Mouse (Mus musculus) cerebral cortex, adult 2 months (tissue): ENCODE measurements around the gene Dynlt1f.

Experiments used
- WGBS: fragments of 180-500 bp; shearing (Covaris S2); methylation state at CpG from one replicate; pipeline ENCODE4 v1.1.7; 2018; 5-methylcytosine and 5-hydroxymethylcytosine counted together

Dynlt1f gene

GRCm38 (mm10) chr17:6655567-6656281 lies at the start of gene Dynlt1f:
TSS of gene Dynlt1f (minus strand) at chr17:6655900.
- WGBS, result 3% methylated on average over 24 of the region's 33 CpGs

GRCm38 (mm10) chr17:6703381-6704270 lies 47.9 kb upstream of the Dynlt1f start:
- 51% methylated on average over 9 of the region's 9 CpGs for WGBS

DNA sequence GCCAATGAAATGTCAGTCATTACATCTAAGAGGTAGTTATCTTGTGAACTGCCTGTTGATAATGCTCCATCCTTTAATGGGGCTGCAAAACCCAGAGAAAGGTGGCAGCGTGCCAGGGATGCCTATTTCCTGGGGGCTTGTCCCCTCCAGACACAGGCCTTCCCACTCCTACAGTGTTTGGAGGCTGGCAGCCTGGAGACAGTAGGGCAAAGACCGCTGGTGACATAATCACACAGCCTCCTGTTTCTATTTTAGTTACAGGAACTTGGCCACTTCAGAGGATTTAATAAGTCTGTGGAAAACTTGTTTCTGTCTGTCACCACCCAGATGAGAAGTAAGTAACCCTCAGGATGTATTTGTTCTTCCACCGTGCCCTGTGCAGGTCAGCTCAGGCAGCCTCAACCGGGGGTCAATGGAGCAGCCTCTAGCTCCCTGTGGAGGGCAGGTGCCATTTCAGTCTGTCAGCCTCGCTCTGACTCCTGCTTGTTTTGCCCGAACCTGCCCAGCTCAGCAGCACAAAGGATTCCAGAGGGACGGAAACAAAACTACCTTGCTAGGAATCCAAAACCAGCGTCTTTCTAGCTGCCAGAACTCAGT lies 47.0 kb upstream of the Dynlt1f start:
- WGBS, result 26% methylated on average over 2 of the region's 8 CpGs

DNA sequence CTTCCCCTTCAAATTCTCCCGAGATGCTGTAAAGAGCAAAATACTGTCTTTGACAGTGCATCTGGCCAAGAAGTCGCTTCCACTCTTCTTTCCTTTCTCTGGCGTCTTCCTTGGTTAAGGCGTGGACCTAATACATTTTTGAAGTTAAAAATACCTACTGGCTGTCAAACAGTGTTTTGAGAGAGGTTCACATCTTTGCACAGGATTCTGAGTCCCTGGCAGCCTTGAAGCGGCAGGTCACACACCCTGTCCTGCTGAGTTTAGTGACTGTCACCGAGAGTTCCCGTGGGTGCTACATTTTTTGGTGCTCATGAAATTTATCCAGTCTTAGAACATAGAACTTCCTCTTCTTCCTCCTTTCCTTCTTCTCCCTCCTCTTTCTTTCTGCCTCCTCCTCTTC lies 44.4 kb upstream of the Dynlt1f start:
- 67% methylated on average over 4 of the region's 7 CpGs for WGBS

- 95% methylated on average over 8 of the region's 9 CpGs for WGBS
Measured at GRCm38 (mm10) chr17:6699502-6699901, 43.8 kb upstream of the Dynlt1f start.

- 51% methylated on average over 4 of the region's 4 CpGs for WGBS
Measured at GRCm38 (mm10) chr17:6697224-6697775, 41.6 kb upstream of the Dynlt1f start.

DNA sequence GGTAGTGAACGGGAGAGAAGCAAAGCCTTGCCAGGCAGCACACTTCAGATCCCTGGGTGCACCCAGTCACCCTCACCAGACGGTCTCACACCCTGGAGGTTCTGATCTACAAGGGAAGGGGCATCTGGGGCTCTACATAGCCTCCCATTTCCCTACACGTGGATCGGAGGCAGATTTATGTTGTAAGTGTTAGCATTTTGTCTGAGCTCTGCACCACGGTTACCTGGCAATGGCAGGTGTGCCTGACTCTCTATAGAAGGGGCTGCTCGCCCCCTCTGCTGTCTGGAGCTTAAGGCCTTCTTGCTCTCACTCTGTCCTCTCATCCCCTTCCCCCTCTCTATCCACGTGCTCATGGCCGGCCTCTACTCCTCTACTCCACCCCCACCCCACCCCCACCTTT lies 40.8 kb upstream of the Dynlt1f start:
- WGBS, result 62% methylated on average over 8 of the region's 8 CpGs

DNA sequence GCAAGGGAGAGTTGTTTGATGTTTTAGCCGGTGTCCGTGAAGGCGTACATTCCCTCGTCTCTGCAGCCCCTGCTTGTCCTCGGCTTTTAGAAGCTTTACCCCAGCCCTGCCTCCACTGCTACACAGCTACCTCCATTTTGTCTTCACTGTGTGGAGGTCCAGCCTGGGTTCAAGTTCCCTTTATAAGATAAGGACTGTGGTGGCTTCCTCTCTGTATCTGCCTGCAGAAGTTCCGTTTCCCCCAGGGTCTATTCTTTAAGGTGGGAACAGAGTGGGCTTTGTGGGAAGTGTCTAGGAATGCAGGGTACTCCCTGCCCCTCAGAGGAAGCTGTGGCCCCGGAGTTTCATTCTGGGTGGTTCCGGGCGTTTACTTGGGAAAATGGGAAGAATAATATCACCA lies 40.0 kb upstream of the Dynlt1f start:
- 83% methylated on average over 9 of the region's 9 CpGs for WGBS

- WGBS, result 7% methylated on average over 2 of the region's 2 CpGs
Measured at GRCm38 (mm10) chr17:6691596-6691995, 35.9 kb upstream of the Dynlt1f start.

DNA sequence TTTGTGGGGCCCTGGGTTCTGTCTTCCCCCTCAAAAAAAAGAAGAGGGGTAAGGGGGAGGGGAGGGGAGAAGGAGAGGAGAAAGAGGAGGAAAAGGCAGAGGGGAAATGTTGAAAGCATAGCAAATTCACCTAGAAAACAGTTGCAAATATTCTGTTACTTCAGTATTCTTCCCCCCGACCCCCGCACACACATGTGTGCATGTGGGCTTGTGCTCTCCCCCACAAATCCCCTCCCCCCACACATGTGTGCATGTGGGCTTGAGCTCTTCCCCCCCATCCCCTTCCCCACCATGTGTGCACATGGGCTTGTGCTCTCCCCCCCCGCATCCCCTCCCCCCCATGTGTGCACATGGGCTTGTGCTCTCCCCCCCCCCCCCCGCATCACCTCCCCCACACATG lies 33.6 kb upstream of the Dynlt1f start:
- 96% methylated on average over 4 of the region's 4 CpGs for WGBS

- WGBS, result 96% methylated on average over 3 of the region's 4 CpGs
Measured at GRCm38 (mm10) chr17:6686299-6686971, 30.7 kb upstream of the Dynlt1f start.

DNA sequence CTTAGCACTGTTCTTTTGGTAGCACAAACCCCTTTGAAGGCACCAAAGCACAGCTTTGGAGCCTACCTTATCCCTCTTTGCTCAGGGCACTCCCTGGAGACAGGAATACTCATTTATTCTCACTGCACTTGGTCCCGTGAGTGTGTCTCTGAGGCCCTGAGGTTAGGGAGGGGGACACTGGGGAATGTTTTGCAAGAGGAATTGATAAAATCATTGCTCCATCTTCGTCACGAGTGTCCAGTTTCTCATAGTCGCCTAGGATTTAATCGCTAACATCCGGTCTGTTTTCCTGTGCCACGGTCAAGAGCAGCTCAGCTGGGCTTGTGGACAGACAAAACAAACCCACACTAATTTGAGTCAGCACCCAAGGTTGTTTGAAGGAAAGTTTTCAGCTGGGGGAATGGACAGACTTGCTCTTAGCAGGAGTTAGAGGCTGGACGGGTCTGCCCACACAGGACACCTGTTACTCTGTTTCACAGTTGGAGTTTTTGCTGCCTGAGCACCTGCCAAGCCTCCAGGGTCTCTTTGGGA lies 29.7 kb upstream of the Dynlt1f start:
- WGBS, result 62% methylated on average over 5 of the region's 8 CpGs

DNA sequence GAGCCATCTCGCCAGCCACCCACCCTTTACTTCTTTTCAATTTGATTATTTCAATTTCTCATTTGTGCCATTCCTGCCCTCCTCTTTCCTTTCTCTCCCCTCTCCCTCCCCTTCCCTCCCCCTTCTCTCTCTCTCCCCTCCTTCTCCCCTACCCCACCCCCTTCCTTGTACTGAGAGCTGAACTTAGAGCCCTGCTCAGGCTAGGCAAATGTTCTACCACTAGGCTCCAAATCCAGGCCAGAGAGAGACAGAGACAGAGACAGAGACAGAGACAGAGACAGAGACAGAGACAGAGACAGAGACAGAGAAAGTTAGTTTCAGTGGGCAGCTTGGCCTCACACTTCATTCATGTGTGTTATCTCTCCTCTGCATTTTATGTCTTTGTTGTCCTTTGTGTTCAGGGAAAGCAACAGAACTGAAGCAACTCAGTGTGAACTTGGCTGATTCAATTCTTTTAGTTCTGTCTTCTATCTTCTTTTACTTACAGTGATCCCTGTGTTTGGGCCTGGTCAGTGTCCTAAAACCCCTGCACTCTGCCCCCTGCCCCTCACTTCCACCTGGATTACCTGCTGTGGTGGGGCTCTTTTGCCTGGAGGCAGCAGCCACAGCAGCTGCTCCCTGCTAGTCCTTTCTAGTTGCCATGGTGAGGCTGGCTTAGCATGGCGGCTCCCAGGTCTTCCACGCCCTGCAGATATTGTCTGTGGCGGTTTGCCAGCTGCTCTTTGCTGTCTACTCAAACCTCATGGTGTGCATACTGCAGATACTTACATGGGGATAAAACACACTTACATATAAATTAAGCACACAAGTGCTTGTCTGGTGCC lies 29.0 kb upstream of the Dynlt1f start:
- WGBS, result 60% methylated on average over 1 of the region's 4 CpGs

GRCm38 (mm10) chr17:6683702-6684101 lies 28.0 kb upstream of the Dynlt1f start:
- WGBS, result 100% methylated on average over 1 of the region's 5 CpGs

GRCm38 (mm10) chr17:6681721-6682120 lies 26.0 kb upstream of the Dynlt1f start:
- WGBS, result 88% methylated on average over 4 of the region's 4 CpGs

GRCm38 (mm10) chr17:6678063-6678462 lies 22.4 kb upstream of the Dynlt1f start:
- 90% methylated on average over 1 of the region's 2 CpGs for WGBS

DNA sequence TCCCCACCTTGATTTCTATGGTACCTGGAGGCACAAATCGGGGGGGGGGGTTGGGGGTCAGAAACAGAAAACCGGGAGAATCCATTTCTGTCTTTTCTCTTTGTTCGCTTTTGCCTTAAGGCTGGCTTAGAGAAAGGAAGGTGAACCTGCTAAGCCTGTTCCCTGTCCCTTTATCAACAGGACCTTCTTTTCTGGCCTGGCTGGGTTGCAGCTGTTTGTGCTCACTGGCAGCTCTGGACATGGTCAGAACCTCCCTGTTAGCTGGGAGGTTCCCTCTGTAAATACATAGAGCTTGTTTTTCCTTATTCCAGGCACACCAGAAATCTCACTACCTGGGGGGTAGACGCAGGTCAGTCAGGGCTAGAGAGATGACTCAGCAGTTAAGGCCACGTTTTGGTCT lies 18.6 kb upstream of the Dynlt1f start:
- 65% methylated on average over 5 of the region's 5 CpGs for WGBS

GRCm38 (mm10) chr17:6668522-6668921 lies 12.8 kb upstream of the Dynlt1f start:
- no CpG with 5 or more reads among the region's 6 CpGs for WGBS

DNA sequence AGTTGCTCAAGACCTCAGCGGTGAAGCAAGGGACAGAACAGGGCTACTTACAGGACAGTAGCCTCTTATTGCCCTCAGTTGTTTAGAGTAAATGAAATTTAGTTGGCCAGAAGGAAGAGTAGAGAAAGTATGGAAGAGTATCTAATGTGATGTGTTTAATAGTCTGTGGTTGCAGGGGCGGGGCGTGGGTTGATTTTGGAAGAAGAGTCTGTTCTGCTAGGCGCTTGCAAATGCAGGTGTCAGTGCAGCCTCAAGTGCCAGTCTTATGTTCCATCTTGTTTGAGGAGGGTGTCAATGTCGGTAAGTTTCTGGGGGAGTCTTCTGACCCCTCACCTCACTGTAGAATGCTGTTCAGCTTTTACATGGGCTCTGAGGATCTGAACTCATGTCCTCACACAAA lies 9.7 kb upstream of the Dynlt1f start:
- WGBS, result 87% methylated on average over 4 of the region's 5 CpGs

- 70% methylated on average over 3 of the region's 3 CpGs for WGBS
Measured at GRCm38 (mm10) chr17:6662840-6663239, 7.1 kb upstream of the Dynlt1f start.
